Comparison of ENCODE assay signal across 28 mouse cellular contexts in the genomic region with DNA sequence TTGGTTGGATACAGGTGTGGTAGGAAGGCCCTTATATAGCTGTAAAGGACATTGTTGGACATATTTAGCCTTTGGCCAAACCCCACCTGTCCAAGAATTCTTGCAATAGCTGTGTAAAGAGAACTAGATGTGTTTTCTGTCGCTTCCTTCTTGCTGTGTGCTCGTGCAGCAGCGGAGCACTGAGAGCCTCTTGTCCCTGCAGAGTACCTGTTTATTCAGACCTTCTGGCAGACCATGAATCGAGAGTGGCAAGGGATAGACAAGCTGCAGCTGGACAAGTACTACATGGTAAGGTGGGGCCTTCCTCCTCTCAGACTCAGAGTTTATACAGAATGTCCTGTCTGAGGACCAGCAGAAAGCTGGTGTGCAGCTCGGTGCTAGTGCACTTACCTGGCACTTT. TPM values are rescaled to one million over a fixed set of nuclear protein-coding genes. Genes with fewer than 3 reads are reported as not detected.
"Had no signal": no experiment of that assay in that cellular context is flagged by ENCODE, and none has a peak within 500 bp of the region (broad histone marks: within the 10 kb centered on the region; RNA-seq: fewer than 3 reads in every experiment).

No protein-coding gene starts in this region.

- H3K27me3 ChIP-seq: embryonic facial prominence, embryonic 12.5 days; embryonic facial prominence, embryonic 13.5 days; embryonic facial prominence, embryonic 15.5 days; forebrain, embryonic 12.5 days; forebrain, embryonic 13.5 days; forebrain, embryonic 15.5 days had no signal

- H3K4me1 ChIP-seq: embryonic facial prominence, embryonic 10.5 days; embryonic facial prominence, embryonic 12.5 days; embryonic facial prominence, embryonic 13.5 days; embryonic facial prominence, embryonic 15.5 days; forebrain, embryonic 12.5 days had no signal

- H3K4me2 ChIP-seq: embryonic facial prominence, embryonic 12.5 days; embryonic facial prominence, embryonic 13.5 days; embryonic facial prominence, embryonic 15.5 days; forebrain, embryonic 12.5 days; forebrain, embryonic 13.5 days; forebrain, embryonic 15.5 days had no signal

- ATAC-seq: forebrain, embryonic 13.5 days; forebrain, embryonic 14.5 days; forebrain, embryonic 15.5 days; forebrain, embryonic 16.5 days; forebrain, postnatal 0 days had no signal

- H3K4me3 ChIP-seq: embryonic facial prominence, embryonic 10.5 days; embryonic facial prominence, embryonic 12.5 days; embryonic facial prominence, embryonic 13.5 days; embryonic facial prominence, embryonic 15.5 days; erythroblast, embryonic 14.5 days; forebrain, embryonic 10.5 days; forebrain, embryonic 12.5 days; forebrain, embryonic 13.5 days; forebrain, embryonic 15.5 days; gastrocnemius, adult 2 months had no signal

- H3K9me3 ChIP-seq: embryonic facial prominence, embryonic 10.5 days; embryonic facial prominence, embryonic 12.5 days; embryonic facial prominence, embryonic 13.5 days; embryonic facial prominence, embryonic 15.5 days; forebrain, embryonic 10.5 days; forebrain, embryonic 12.5 days; forebrain, embryonic 13.5 days; forebrain, embryonic 15.5 days had no signal

- H3K27ac ChIP-seq: embryonic facial prominence, embryonic 10.5 days; embryonic facial prominence, embryonic 12.5 days; embryonic facial prominence, embryonic 13.5 days; embryonic facial prominence, embryonic 15.5 days; forebrain, embryonic 10.5 days; forebrain, embryonic 12.5 days; forebrain, embryonic 13.5 days; forebrain, embryonic 15.5 days; gastrocnemius, adult 2 months had no signal

- H3K9ac ChIP-seq: embryonic facial prominence, embryonic 12.5 days; embryonic facial prominence, embryonic 13.5 days; embryonic facial prominence, embryonic 15.5 days; forebrain, embryonic 12.5 days; forebrain, embryonic 13.5 days; forebrain, embryonic 15.5 days; forebrain, postnatal 0 days had no signal

- DNase-seq: cerebellum, adult 18-20 months; cerebellum, adult 2 months; cerebellum, adult 8-10 months; cerebellum, adult 9-10 months; cerebellum, adult 9-11 months; cerebellum, postnatal 10 days; cerebellum, postnatal 14 days; cerebellum, postnatal 25 days; cerebellum, postnatal 36 days; embryo, embryonic 11 days; forebrain, postnatal 0 days; gastrocnemius, adult 2 months; gastrocnemius, postnatal 10 days; gastrocnemius, postnatal 14 days; gastrocnemius, postnatal 25 days; gastrocnemius, postnatal 36 days; heart, adult 11 months had no signal

RNA-seq across cellular contexts. Expression of a gene that starts 12.2 kb away (rescaled TPM):
- polyA plus RNA-seq: erythroblast, embryonic 14.5 days had no signal
